Mouse (Mus musculus) forebrain, embryonic 13.5 days (tissue): Measurements from ENCODE around the gene Btbd11. TPM values are rescaled to one million over a fixed set of nuclear protein-coding genes. Genes with fewer than 3 reads are reported as not detected.
A peak's percentile ranks its signal among the peaks of the same experiment; 100 is the strongest.

Experiments
- ATAC-seq: fragments of 200-750 bp; cut with Nextera tagmentation; 2 replicates; pipeline ENCODE4 v1.8.0; 2017
- H3K27ac ChIP-seq: fragments of 300-500 bp; sonication (generic); 2 replicates; pipeline ENCODE4 v1.5.1; 2015; ENCODE audit warnings: inconsistent platforms, mild to moderate bottlenecking, moderate library complexity
- H3K27me3 ChIP-seq: fragments of 300-500 bp; sonication (generic); 2 replicates; pipeline ENCODE4 v1.6.1; 2015; ENCODE audit warnings: mild to moderate bottlenecking, inconsistent platforms
- H3K36me3 ChIP-seq: fragments of 300-500 bp; sonication (generic); 2 replicates; pipeline ENCODE4 v1.6.1; 2015; ENCODE audit warnings: mild to moderate bottlenecking, inconsistent platforms; ENCODE audit not compliant: poor library complexity, severe bottlenecking
- H3K4me1 ChIP-seq: fragments of 300-500 bp; sonication (generic); 2 replicates; pipeline ENCODE4 v1.6.1; 2015; ENCODE audit warnings: inconsistent platforms
- H3K4me2 ChIP-seq: fragments of 300-500 bp; sonication (generic); 2 replicates; pipeline ENCODE4 v1.6.1; 2015; ENCODE audit warnings: inconsistent platforms, mild to moderate bottlenecking, moderate library complexity
- H3K4me3 ChIP-seq: fragments of 300-500 bp; sonication (generic); 2 replicates; pipeline ENCODE4 v1.5.1; 2015; ENCODE audit warnings: mild to moderate bottlenecking, inconsistent platforms
- H3K9ac ChIP-seq: fragments of 300-500 bp; sonication (generic); 2 replicates; pipeline ENCODE4 v1.6.1; 2015; ENCODE audit warnings: mild to moderate bottlenecking, inconsistent platforms
- H3K9me3 ChIP-seq: fragments of 300-500 bp; sonication (generic); replicated peaks from 2 replicates; pipeline ENCODE4 v1.6.1; 2016; ENCODE audit warnings: inconsistent platforms
- WGBS: fragments of 180-500 bp; shearing (Covaris S2); methylation state at CpG from one replicate; pipeline ENCODE4 v1.1.7; 2015; 5-methylcytosine and 5-hydroxymethylcytosine counted together
- polyA plus RNA-seq: library from polyadenylated mRNA; unstranded; fragments of >200 nt; fragmentation: Nextera tagmentation; extraction: Ambion mirVana; gene quantifications from 2 replicates; pipeline ENCODE4 v1.2.1, GENCODE M21; 2015

Btbd11 gene
- polyA plus RNA-seq, 1 experiment from 2014 or later = 4.5 TPM

GRCm38 (mm10) chr10:85587758-85588157 lies 201.1 kb downstream of the Btbd11 start:
- Histone ChIP-seq H3K4me1 (peaks cover 4% of the 10 kb centered on the region; the same call in 1 of the 2 replicates), H3K27me3 (no peaks in the 10 kb centered on the region), H3K27ac (no peak overlapping the region), H3K9ac (no peak overlapping the region), H3K4me2 (no peak overlapping the region), H3K36me3 (no peaks in the 10 kb centered on the region), H3K4me3 (no peak overlapping the region), H3K9me3 (no peaks in the 10 kb centered on the region)
- 90% methylated on average over 3 of the region's 3 CpGs for WGBS
- no peak for ATAC-seq

- Histone ChIP-seq H3K27me3 (no peaks in the 10 kb centered on the region), H3K27ac (no peak overlapping the region), H3K9ac (no peak overlapping the region), H3K4me1 (peaks cover 4% of the 10 kb centered on the region; the same call in 1 of the 2 replicates), H3K4me2 (no peak overlapping the region), H3K36me3 (no peaks in the 10 kb centered on the region), H3K4me3 (no peak overlapping the region), H3K9me3 (no peaks in the 10 kb centered on the region)
- ATAC-seq = no peak
- WGBS = 94% methylated on average over 2 of the region's 2 CpGs
Measured at GRCm38 (mm10) chr10:85590043-85590442, 203.4 kb downstream of the Btbd11 start.

DNA sequence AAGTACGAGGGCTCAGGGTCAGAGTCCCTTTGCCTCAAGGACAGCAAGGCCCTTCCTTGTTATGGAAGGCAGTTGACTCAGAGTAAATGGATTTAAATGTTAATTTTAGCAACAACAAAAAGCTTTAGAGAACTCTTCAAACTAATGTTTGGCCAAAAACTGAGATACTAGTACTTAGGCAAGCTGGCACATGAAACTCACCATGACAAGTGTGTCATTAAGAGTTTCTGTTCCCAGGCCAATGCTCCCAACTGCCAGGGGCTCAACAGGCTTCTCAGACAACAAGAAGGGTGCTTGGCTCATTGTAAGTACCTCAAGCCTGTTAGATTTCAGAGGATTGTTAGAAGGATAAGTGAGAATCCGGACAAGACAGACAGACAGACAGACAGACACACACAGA lies 204.7 kb downstream of the Btbd11 start:
- no peak for ATAC-seq
- Histone ChIP-seq H3K9me3 (no peaks in the 10 kb centered on the region), H3K36me3 (no peaks in the 10 kb centered on the region), H3K4me2 (no peak overlapping the region), H3K4me3 (no peak overlapping the region), H3K27ac (no peak overlapping the region), H3K4me1 (peaks cover 4% of the 10 kb centered on the region; the same call in 1 of the 2 replicates), H3K27me3 (no peaks in the 10 kb centered on the region), H3K9ac (no peak overlapping the region)
- WGBS = 90% methylated on average over 2 of the region's 2 CpGs

DNA sequence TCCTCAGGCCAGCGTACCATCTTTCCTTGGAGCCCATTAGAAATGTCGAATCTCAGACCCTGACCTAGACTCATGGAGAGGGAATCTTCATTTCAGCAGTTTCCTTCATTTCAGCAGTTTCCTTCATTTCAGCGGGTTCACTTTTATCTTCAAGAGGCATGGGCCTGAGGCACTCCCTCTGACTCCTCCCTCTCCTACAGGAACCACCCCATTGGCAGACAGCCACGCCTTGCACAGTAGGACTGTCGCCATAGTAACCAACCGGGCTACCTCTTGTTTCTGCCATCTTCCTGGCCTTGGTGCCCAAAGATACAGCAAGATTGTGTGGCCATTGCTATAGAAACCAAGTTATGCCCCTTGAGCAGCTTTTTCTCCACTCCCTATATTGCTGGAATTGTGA lies 205.4 kb downstream of the Btbd11 start:
- 41% methylated on average over 6 of the region's 6 CpGs for WGBS
- peak; percentile 63; the same call in 1 of the 2 replicates for ATAC-seq
- Histone ChIP-seq H3K4me3 (no peak overlapping the region), H3K27ac (no peak overlapping the region), H3K4me2 (no peak overlapping the region), H3K36me3 (no peaks in the 10 kb centered on the region), H3K9me3 (no peaks in the 10 kb centered on the region), H3K9ac (no peak overlapping the region), H3K27me3 (no peaks in the 10 kb centered on the region), H3K4me1 (peaks cover 4% of the 10 kb centered on the region; the same call in 1 of the 2 replicates)

- H3K27me3 ChIP-seq = no peaks in the 10 kb centered on the region
- no peak overlapping the region for H3K4me3 ChIP-seq
- H3K9me3 ChIP-seq = no peaks in the 10 kb centered on the region
- H3K27ac ChIP-seq = no peak overlapping the region
- H3K4me1 ChIP-seq = peaks cover 13% of the 10 kb centered on the region
- no peaks in the 10 kb centered on the region for H3K36me3 ChIP-seq
- no peak for ATAC-seq
- no peak overlapping the region for H3K9ac ChIP-seq
- no peak overlapping the region for H3K4me2 ChIP-seq
- 87% methylated on average over 5 of the region's 5 CpGs for WGBS
Measured at GRCm38 (mm10) chr10:85596301-85596700, 209.7 kb downstream of the Btbd11 start.

DNA sequence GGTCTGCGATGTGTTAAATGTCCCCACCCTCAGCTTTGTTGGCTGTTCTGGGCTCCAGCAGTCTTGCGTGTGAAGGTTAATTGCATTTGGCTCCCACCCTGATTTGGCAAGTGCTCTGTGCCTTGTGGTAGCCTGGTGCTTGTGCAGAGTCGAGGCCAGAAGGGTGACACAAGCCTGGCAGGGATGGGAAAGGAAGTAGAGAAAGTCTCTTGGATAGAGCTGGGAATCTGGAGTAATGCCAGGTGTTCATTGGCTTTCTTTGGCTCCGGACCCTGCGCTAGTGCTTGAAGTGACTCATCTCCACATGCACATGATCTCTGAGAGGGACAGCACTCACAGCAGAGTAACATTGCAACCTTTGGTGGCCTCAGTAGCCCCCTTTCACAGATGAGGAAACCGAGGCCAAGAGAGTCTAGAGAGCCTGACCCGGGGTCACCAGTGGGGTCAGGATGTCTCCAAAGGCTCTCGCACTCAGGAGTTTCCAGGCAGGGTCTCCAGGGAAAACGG lies 211.5 kb downstream of the Btbd11 start:
- peak overlapping the region; percentile 48 for H3K4me3 ChIP-seq
- H3K9ac ChIP-seq = peak overlapping the region; percentile 70
- H3K4me2 ChIP-seq = peak overlapping the region; percentile 82
- peaks cover 9% of the 10 kb centered on the region for H3K4me1 ChIP-seq
- no peaks in the 10 kb centered on the region for H3K27me3 ChIP-seq
- 37% methylated on average over 9 of the region's 9 CpGs for WGBS
- peak; percentile 81 for ATAC-seq
- H3K9me3 ChIP-seq = no peaks in the 10 kb centered on the region
- no peak overlapping the region for H3K27ac ChIP-seq
- H3K36me3 ChIP-seq = no peaks in the 10 kb centered on the region

DNA sequence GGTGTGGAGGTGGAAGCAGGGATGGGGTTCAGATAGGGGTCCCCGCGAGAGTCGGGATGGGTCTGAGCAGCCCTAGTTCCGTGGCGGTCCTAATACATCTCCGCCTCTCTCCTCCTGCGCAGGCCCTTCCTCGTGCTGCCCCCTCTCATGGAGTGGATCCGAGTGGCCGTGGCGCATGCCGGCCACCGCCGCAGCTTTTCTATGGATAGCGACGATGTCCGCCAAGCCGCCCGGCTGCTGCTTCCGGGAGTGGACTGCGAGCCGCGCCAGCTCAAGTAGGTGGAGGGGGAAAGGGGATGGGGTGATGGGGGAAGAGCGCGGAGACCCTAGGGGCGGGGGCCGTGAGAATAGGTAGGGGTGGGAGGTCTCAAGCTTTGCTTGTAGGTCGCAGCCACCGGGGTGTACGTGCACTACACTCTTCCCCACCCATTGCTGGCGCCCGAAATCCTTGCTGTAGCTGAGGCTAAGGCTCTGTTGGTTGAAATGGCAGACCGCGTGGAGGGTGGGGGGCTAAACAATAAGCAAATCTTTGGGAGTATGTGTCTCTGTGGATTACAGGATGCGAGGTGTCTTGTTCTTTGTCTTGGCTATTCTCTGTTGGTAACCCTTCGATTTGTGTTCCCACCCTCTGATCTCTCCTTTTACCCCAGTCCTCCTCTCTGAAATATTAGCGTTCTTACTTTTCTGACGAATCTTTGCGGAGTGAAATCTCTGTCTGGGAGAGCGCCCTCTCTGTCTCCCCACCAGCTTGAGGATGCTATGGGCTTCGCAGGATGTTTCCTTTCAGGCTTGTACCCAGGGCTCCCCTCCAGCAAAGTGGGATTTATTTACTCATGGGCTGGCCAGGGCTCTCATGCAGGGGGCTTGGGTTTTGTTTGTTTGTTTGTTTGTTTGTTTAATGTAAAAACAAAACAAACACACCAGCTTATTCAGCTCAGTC lies 212.3 kb downstream of the Btbd11 start:
- no peaks in the 10 kb centered on the region for H3K9me3 ChIP-seq
- WGBS = under 1% methylated on average over 41 of the region's 41 CpGs
- no peaks in the 10 kb centered on the region for H3K27me3 ChIP-seq
- H3K9ac ChIP-seq = peak overlapping the region; percentile 70
- H3K36me3 ChIP-seq = no peaks in the 10 kb centered on the region
- H3K4me1 ChIP-seq = peaks cover 9% of the 10 kb centered on the region
- H3K4me3 ChIP-seq = peak overlapping the region; percentile 48
- peak; percentile 76 for ATAC-seq
- no peak overlapping the region for H3K27ac ChIP-seq
- peak overlapping the region; percentile 82 for H3K4me2 ChIP-seq

DNA sequence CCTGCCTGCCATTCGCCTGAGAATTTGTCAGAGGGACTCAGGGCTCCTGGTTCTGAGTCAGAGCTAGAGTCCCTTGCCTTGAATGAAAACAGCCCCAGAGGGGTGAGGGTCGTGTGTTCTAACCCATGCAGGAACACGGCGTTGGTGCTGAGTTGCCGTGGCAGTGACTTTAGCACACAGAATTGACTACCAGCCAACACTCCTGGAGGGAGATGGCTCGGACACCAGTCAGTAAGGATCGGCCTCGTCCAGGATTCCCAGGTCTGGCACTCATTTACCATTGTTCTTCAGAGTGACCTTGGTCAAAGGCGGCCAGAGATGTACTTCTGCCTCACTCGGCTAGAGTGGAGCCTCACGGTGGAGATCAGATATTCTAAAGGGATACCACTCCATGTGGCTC lies 215.9 kb downstream of the Btbd11 start:
- H3K9me3 ChIP-seq = no peaks in the 10 kb centered on the region
- 85% methylated on average over 11 of the region's 11 CpGs for WGBS
- H3K4me1 ChIP-seq = peaks cover 9% of the 10 kb centered on the region
- ATAC-seq = no peak
- no peaks in the 10 kb centered on the region for H3K27me3 ChIP-seq
- no peak overlapping the region for H3K9ac ChIP-seq
- no peak overlapping the region for H3K27ac ChIP-seq
- H3K4me3 ChIP-seq = no peak overlapping the region
- H3K36me3 ChIP-seq = no peaks in the 10 kb centered on the region
- H3K4me2 ChIP-seq = no peak overlapping the region

DNA sequence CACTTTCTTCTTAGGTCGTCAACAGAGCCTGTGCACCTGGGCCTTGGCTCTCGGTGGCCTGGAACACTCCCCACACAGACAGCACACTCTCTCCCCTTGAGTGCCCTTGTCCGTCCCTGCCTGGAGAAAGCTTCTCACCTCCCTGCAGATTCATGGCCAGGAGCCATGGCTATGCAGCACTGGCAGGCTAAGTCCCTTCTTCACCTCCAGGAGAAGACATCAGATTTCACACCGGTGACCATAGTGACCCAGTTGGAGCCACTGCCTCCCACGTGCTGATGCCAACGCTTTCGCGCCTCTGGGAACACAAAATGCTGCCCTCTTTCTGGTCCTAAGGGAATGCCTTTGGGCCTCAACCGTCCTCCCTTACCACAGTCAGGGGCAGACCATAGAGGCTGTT lies 217.9 kb downstream of the Btbd11 start:
- ATAC-seq = no peak
- 87% methylated on average over 9 of the region's 9 CpGs for WGBS
- no peaks in the 10 kb centered on the region; the same call in 1 of the 2 replicates for H3K4me1 ChIP-seq
- H3K27me3 ChIP-seq = no peaks in the 10 kb centered on the region
- H3K4me2 ChIP-seq = no peak overlapping the region
- H3K9ac ChIP-seq = no peak overlapping the region
- H3K27ac ChIP-seq = no peak overlapping the region
- no peaks in the 10 kb centered on the region for H3K9me3 ChIP-seq
- H3K36me3 ChIP-seq = no peaks in the 10 kb centered on the region
- H3K4me3 ChIP-seq = no peak overlapping the region

DNA sequence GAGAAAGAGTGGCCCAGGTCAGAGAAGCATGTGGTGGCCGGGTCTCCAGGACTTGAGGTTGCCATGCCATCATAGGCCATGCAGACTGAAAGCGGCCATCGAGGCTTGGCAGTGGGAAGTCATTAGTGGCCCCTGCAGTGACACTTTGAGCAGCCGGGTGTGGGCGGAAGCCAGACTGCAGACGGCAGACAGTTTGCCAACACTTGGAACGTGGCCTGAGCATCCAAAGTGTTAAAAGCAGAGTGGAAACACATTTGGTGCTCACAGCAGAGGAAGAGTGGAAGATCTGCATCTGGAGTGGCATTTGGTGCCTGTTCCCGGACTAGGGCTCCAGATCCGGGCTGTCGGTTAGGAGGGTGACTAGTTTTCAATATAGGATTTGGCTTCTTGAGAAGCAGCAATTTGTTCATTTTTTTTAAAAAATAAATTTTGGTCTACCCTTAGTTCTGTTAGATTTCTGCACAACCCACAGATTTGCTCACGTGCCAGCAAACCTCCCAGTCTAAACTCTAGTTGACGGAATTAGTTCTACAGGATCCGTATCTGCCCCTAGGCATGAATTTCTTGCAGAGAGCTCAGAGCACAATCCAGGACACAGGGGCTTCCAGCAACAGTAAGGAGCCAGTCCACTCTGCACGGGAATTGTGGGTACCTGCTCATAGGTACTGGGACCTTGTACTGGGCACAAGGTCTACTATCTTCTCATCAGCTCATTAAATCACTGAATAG lies 222.1 kb downstream of the Btbd11 start:
- no peaks in the 10 kb centered on the region for H3K27me3 ChIP-seq
- no peaks in the 10 kb centered on the region for H3K36me3 ChIP-seq
- no peak overlapping the region for H3K9ac ChIP-seq
- H3K4me3 ChIP-seq = no peak overlapping the region
- 83% methylated on average over 14 of the region's 14 CpGs for WGBS
- peak; percentile 68; the same call in 1 of the 2 replicates for ATAC-seq
- no peak overlapping the region for H3K27ac ChIP-seq
- no peaks in the 10 kb centered on the region for H3K4me1 ChIP-seq
- no peak overlapping the region for H3K4me2 ChIP-seq
- H3K9me3 ChIP-seq = no peaks in the 10 kb centered on the region

DNA sequence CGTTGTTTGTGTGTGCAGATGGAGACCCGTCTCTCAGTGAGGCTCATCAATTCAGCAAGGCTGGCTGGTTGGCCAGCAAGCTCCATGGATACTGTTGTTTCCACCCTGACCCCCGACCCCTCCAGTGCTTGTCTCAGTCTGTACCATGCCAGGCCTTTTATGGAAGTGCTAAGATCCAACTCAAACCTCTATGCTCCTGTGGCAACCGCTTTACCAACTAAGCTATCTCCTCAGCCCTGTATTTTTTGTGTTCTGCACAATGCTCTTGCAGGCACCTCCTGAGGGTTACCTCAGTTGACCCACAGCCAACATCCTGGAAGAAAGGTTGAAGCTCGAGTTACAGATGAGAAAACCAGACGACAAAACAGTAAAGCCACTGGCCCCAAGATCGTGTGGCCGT lies 230.5 kb downstream of the Btbd11 start:
- Histone ChIP-seq H3K9me3 (no peaks in the 10 kb centered on the region), H3K4me1 (peaks cover 8% of the 10 kb centered on the region; the same call in 1 of the 2 replicates), H3K4me2 (no peak overlapping the region), H3K4me3 (no peak overlapping the region), H3K36me3 (no peaks in the 10 kb centered on the region), H3K27me3 (no peaks in the 10 kb centered on the region), H3K9ac (no peak overlapping the region), H3K27ac (no peak overlapping the region)
- ATAC-seq = no peak
- 51% methylated on average over 8 of the region's 8 CpGs for WGBS
